Comparison of ENCODE assay signal across 38 mouse cellular contexts in the genomic region with DNA sequence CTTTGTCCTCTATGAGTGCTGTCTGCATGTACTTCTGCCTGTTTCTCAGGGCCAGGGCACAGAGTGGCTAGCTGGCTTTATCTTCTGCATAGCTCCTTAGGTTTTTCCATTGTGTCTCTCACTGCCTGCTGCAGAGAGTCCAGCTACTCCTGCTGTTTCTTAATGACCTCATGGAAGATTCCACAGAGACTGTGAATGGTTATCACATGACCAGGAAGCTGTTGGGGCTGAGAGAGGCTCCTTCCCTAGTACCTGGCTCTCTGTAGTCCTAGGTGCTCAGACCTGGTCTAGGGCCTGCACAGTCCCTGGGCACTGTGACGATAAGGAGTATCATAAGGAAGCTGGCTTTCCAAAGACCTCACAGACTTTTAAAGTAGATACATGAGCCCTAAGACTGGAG. TPM values are rescaled to one million over a fixed set of nuclear protein-coding genes. Genes with fewer than 3 reads are reported as not detected.
DNase-seq lines count a peak whose midpoint lies in the region; ATAC-seq and TF ChIP-seq lines count a peak whose summit lies in the region.
"Had no signal": no experiment of that assay in that cellular context is flagged by ENCODE, and none has a peak within 500 bp of the region (broad histone marks: within the 10 kb centered on the region; RNA-seq: fewer than 3 reads in every experiment).

No protein-coding gene starts in this region.

- no peak overlapping the region for H3K9ac ChIP-seq in kidney, embryonic 15.5 days
- no peak overlapping the region for H3K9ac ChIP-seq in intestine, postnatal 0 days (ENCODE audit: low read depth, low read length)
- no peak overlapping the region for H3K9ac ChIP-seq in liver, postnatal 0 days (replicated peaks)
- H3K9ac ChIP-seq: forebrain, embryonic 12.5 days; hindbrain, embryonic 15.5 days; limb, embryonic 12.5 days; liver, embryonic 15.5 days; midbrain, embryonic 15.5 days had no signal

- no peak overlapping the region for H3K4me2 ChIP-seq in kidney, embryonic 15.5 days
- H3K4me2 ChIP-seq in intestine, postnatal 0 days (replicated peaks; ENCODE audit: low read depth), result no peak overlapping the region
- H3K4me2 ChIP-seq in liver, postnatal 0 days (ENCODE audit: low read depth, low read length), result no peak overlapping the region
- H3K4me2 ChIP-seq: forebrain, embryonic 12.5 days; heart, embryonic 11.5 days; hindbrain, embryonic 15.5 days; limb, embryonic 12.5 days; liver, embryonic 15.5 days; midbrain, embryonic 15.5 days had no signal

- H3K36me3 ChIP-seq in kidney, embryonic 15.5 days, result no peaks in the 10 kb centered on the region
- no peaks in the 10 kb centered on the region for H3K36me3 ChIP-seq in intestine, postnatal 0 days (ENCODE audit: control insufficient read depth, insufficient read depth)
- H3K36me3 ChIP-seq in liver, postnatal 0 days (replicated peaks; ENCODE audit: insufficient read depth, low read length), result no peaks in the 10 kb centered on the region
- H3K36me3 ChIP-seq: forebrain, embryonic 12.5 days; hindbrain, embryonic 15.5 days; limb, embryonic 12.5 days; liver, embryonic 15.5 days; midbrain, embryonic 10.5 days; midbrain, embryonic 15.5 days had no signal

- TF ChIP-seq EP300 in liver, postnatal 0 days (IDR thresholded peaks at IDR 0.05; ENCODE audit: low read depth), result no peak

- no peak for TF ChIP-seq POLR2A in bone marrow macrophage, adult 2 months (IDR thresholded peaks at IDR 0.05; ENCODE audit: borderline replicate concordance, low read depth, low read length)

- H3K4me3 ChIP-seq in kidney, embryonic 15.5 days (replicated peaks), result no peak overlapping the region
- no peak overlapping the region for H3K4me3 ChIP-seq in bone marrow macrophage, adult 2 months (ENCODE audit: insufficient read depth, low read length)
- H3K4me3 ChIP-seq in intestine, postnatal 0 days (ENCODE audit: low read depth, low read length), result no peak overlapping the region
- no peak overlapping the region for H3K4me3 ChIP-seq in liver, postnatal 0 days (ENCODE audit: low read depth, low read length)
- H3K4me3 ChIP-seq: erythroblast, embryonic 14.5 days; forebrain, embryonic 12.5 days; hindbrain, embryonic 15.5 days; left cerebral cortex, adult 2 months; limb, embryonic 12.5 days; liver, embryonic 15.5 days; midbrain, embryonic 10.5 days; midbrain, embryonic 15.5 days had no signal

- no peak for TF ChIP-seq CTCF in bone marrow macrophage, adult 2 months (IDR thresholded peaks at IDR 0.05; ENCODE audit: low read depth, low read length)
- TF ChIP-seq CTCF in intestine, postnatal 0 days (IDR thresholded peaks at IDR 0.05; ENCODE audit: low read depth), result no peak
- no peak for TF ChIP-seq CTCF in liver, postnatal 0 days (IDR thresholded peaks at IDR 0.05; ENCODE audit: low read depth)

- no peaks in the 10 kb centered on the region for H3K4me1 ChIP-seq in kidney, embryonic 15.5 days
- H3K4me1 ChIP-seq in bone marrow macrophage, adult 2 months (ENCODE audit: control insufficient read depth, insufficient read depth, low read length), result peaks cover 42% of the 10 kb centered on the region
- no peaks in the 10 kb centered on the region for H3K4me1 ChIP-seq in intestine, postnatal 0 days (replicated peaks; ENCODE audit: control insufficient read depth, insufficient read depth, low read length)
- no peaks in the 10 kb centered on the region for H3K4me1 ChIP-seq in liver, postnatal 0 days (ENCODE audit: insufficient read depth)
- H3K4me1 ChIP-seq: forebrain, embryonic 12.5 days; hindbrain, embryonic 15.5 days; limb, embryonic 12.5 days; liver, embryonic 15.5 days; midbrain, embryonic 15.5 days had no signal

- WGBS in kidney, embryonic 15.5 days, result 97% methylated on average over 1 of the region's 1 CpGs
- WGBS in intestine, postnatal 0 days, result 61% methylated on average over 1 of the region's 1 CpGs
- 90% methylated on average over 1 of the region's 1 CpGs for WGBS in liver, postnatal 0 days (ENCODE audit: insufficient replicate concordance)

- H3K27ac ChIP-seq in kidney, embryonic 15.5 days, result no peak overlapping the region
- peak overlapping the region; percentile 54 for H3K27ac ChIP-seq in bone marrow macrophage, adult 2 months (ENCODE audit: insufficient read depth, low read depth, low read length)
- no peak overlapping the region for H3K27ac ChIP-seq in intestine, postnatal 0 days (ENCODE audit: low read depth, low read length)
- no peak overlapping the region for H3K27ac ChIP-seq in liver, postnatal 0 days (ENCODE audit: low read depth)
- H3K27ac ChIP-seq: forebrain, embryonic 12.5 days; hindbrain, embryonic 15.5 days; left cerebral cortex, adult 2 months; limb, embryonic 12.5 days; liver, embryonic 15.5 days; midbrain, embryonic 10.5 days; midbrain, embryonic 15.5 days had no signal

- no peaks in the 10 kb centered on the region for H3K9me3 ChIP-seq in kidney, embryonic 15.5 days (replicated peaks)
- H3K9me3 ChIP-seq in intestine, postnatal 0 days (ENCODE audit: control insufficient read depth), result no peaks in the 10 kb centered on the region
- no peaks in the 10 kb centered on the region for H3K9me3 ChIP-seq in liver, postnatal 0 days (ENCODE audit: low read length)
- H3K9me3 ChIP-seq: forebrain, embryonic 12.5 days; hindbrain, embryonic 15.5 days; limb, embryonic 12.5 days; liver, embryonic 15.5 days; midbrain, embryonic 10.5 days; midbrain, embryonic 15.5 days had no signal

- ATAC-seq in kidney, embryonic 15.5 days (replicated peaks; ENCODE audit: low FRiP score), result no peak
- ATAC-seq in intestine, postnatal 0 days, result peak; percentile 41; the same call in 1 of the 2 replicates
- no peak for ATAC-seq in liver, postnatal 0 days
- ATAC-seq: CD4-positive, CD25-positive, alpha-beta regulatory T cell, adult 4 months; inflammation-experienced regulatory T-cells, adult 6 months; midbrain, embryonic 15.5 days had no signal

- H3K27me3 ChIP-seq in kidney, embryonic 15.5 days, result 0 out of 2 replicates have a peak, but pooled peaks cover 3% of the 10 kb centered on the region
- H3K27me3 ChIP-seq in intestine, postnatal 0 days (replicated peaks; ENCODE audit: control insufficient read depth, insufficient read depth, low read length), result no peaks in the 10 kb centered on the region
- no peaks in the 10 kb centered on the region for H3K27me3 ChIP-seq in liver, postnatal 0 days (ENCODE audit: insufficient read depth, low read length)
- H3K27me3 ChIP-seq: forebrain, embryonic 12.5 days; hindbrain, embryonic 15.5 days; limb, embryonic 12.5 days; liver, embryonic 15.5 days; midbrain, embryonic 15.5 days had no signal

- peak; percentile 6 for DNase-seq in kidney, adult 18-20 months
- peak; percentile 74 for DNase-seq in 3T3-L1 (ENCODE audit: low read depth, low spot score)
- DNase-seq in adrenal gland, postnatal 4 days (ENCODE audit: low spot score in 2 of 2), result no peak
- no peak for DNase-seq in liver, postnatal 0 days
- DNase-seq in testis, postnatal 14 days (ENCODE audit: low spot score), result no peak
- DNase-seq: adrenal gland, adult 8-10 months; cerebellum, adult 18-20 months; cerebellum, postnatal 14 days; gastrocnemius, postnatal 14 days; right cerebral cortex, postnatal 25 days; spleen, adult 18-20 months; thymus, adult 2 months; thymus, postnatal 4 days had no signal

RNA-seq across cellular contexts. Expression of a gene that starts 14.8 kb away (rescaled TPM):
- not detected in 2 replicates for polyA plus RNA-seq in kidney, embryonic 15.5 days (2015; fragmentation: Nextera tagmentation; extraction: Ambion mirVana)
- not detected in 2 replicates for polyA plus RNA-seq in bone marrow macrophage, adult 2 months (2012; ENCODE audit: insufficient read depth, insufficient read length, missing spikeins)
- not detected in 2 replicates for polyA plus RNA-seq in intestine, postnatal 0 days (2015; fragmentation: Nextera tagmentation; extraction: Ambion mirVana)
- total RNA-seq in adrenal gland, postnatal 4 days (2021), result not detected
- polyA plus RNA-seq in liver, postnatal 0 days (2015; fragmentation: Nextera tagmentation; extraction: Ambion mirVana), result not detected in 2 replicates
- total RNA-seq: adrenal gland, adult 8-10 months; gastrocnemius, postnatal 14 days; hematopoietic stem cell, adult 5-6 weeks; layer of hippocampus, postnatal 14 days; left cerebral cortex, adult 2 months; left cerebral cortex, postnatal 25 days; liver, adult 2 months had no signal
- polyA plus RNA-seq: CD4-positive, CD25-positive, alpha-beta regulatory T cell, adult 4 months; cortical plate, adult 2 months; embryonic facial prominence, embryonic 14.5 days; erythroblast, embryonic 14.5 days; forebrain, embryonic 12.5 days; heart, embryonic 11.5 days; heart, postnatal 0 days; hindbrain, embryonic 15.5 days; inflammation-experienced regulatory T-cells, adult 6 months; kidney, embryonic 16.5 days; limb, embryonic 12.5 days; liver, adult 2 months; liver, embryonic 15.5 days; lung, embryonic 16.5 days; midbrain, embryonic 10.5 days; midbrain, embryonic 15.5 days; neural tube, embryonic 11.5 days; stomach, embryonic 16.5 days; thymus, adult 2 months had no signal

RNA-seq across cellular contexts. Expression of a gene that starts 18.5 kb away (rescaled TPM):
- polyA plus RNA-seq in kidney, embryonic 15.5 days (2015; fragmentation: Nextera tagmentation; extraction: Ambion mirVana), result 0.37 and 0.91 TPM in 2 replicates
- 129 and 135 TPM in 2 replicates for polyA plus RNA-seq in bone marrow macrophage, adult 2 months (2012; ENCODE audit: insufficient read depth, insufficient read length, missing spikeins)
- 1.2 and 1.3 TPM in 2 replicates for polyA plus RNA-seq in intestine, postnatal 0 days (2015; fragmentation: Nextera tagmentation; extraction: Ambion mirVana)
- total RNA-seq in adrenal gland, postnatal 4 days (2021), result under 1 TPM in 1 of 2 experiments, not detected in 1; 0.56 TPM
- polyA plus RNA-seq in liver, postnatal 0 days (2015; fragmentation: Nextera tagmentation; extraction: Ambion mirVana), result 1.3 TPM in 2 replicates
- total RNA-seq: gastrocnemius, postnatal 14 days; layer of hippocampus, postnatal 14 days; left cerebral cortex, adult 2 months; left cerebral cortex, postnatal 25 days had no signal
- polyA plus RNA-seq: CD4-positive, CD25-positive, alpha-beta regulatory T cell, adult 4 months; limb, embryonic 12.5 days had no signal

RNA-seq across cellular contexts. Expression of a gene that starts 31.8 kb away (rescaled TPM):
- 0.34 and 0.71 TPM in 2 replicates for polyA plus RNA-seq in kidney, embryonic 15.5 days (2015; fragmentation: Nextera tagmentation; extraction: Ambion mirVana)
- 78.8 and 104 TPM in 2 replicates for polyA plus RNA-seq in bone marrow macrophage, adult 2 months (2012; ENCODE audit: insufficient read depth, insufficient read length, missing spikeins)
- 0.56 and 0.64 TPM in 2 replicates for polyA plus RNA-seq in intestine, postnatal 0 days (2015; fragmentation: Nextera tagmentation; extraction: Ambion mirVana)
- under 1 TPM in 1 of 2 experiments, not detected in 1; 0.51 TPM for total RNA-seq in adrenal gland, postnatal 4 days (2021)
- polyA plus RNA-seq in liver, postnatal 0 days (2015; fragmentation: Nextera tagmentation; extraction: Ambion mirVana), result 1.6 and 1.8 TPM in 2 replicates
- total RNA-seq: gastrocnemius, postnatal 14 days; layer of hippocampus, postnatal 14 days; left cerebral cortex, adult 2 months; left cerebral cortex, postnatal 25 days; liver, adult 2 months had no signal
- polyA plus RNA-seq: erythroblast, embryonic 14.5 days; forebrain, embryonic 12.5 days; lung, embryonic 16.5 days; midbrain, embryonic 10.5 days; midbrain, embryonic 15.5 days had no signal

RNA-seq across cellular contexts. Expression of a gene that starts 37.7 kb away (rescaled TPM):
- 3.9 and 8.3 TPM in 2 replicates for polyA plus RNA-seq in kidney, embryonic 15.5 days (2015; fragmentation: Nextera tagmentation; extraction: Ambion mirVana)
- 168 and 174 TPM in 2 replicates for polyA plus RNA-seq in bone marrow macrophage, adult 2 months (2012; ENCODE audit: insufficient read depth, insufficient read length, missing spikeins)
- polyA plus RNA-seq in intestine, postnatal 0 days (2015; fragmentation: Nextera tagmentation; extraction: Ambion mirVana), result 100 and 108 TPM in 2 replicates
- 1 to 10 TPM; 7.0 to 9.3 TPM for total RNA-seq in adrenal gland, postnatal 4 days (2021)
- 46.9 and 55.2 TPM in 2 replicates for polyA plus RNA-seq in liver, postnatal 0 days (2015; fragmentation: Nextera tagmentation; extraction: Ambion mirVana)
- polyA plus RNA-seq: CD4-positive, CD25-positive, alpha-beta regulatory T cell, adult 4 months; erythroblast, embryonic 14.5 days had no signal

RNA-seq across cellular contexts. Expression of a gene that starts 52.2 kb away (rescaled TPM):
- polyA plus RNA-seq in kidney, embryonic 15.5 days (2015; fragmentation: Nextera tagmentation; extraction: Ambion mirVana), result 4.7 and 6.1 TPM in 2 replicates
- 650 and 692 TPM in 2 replicates for polyA plus RNA-seq in bone marrow macrophage, adult 2 months (2012; ENCODE audit: insufficient read depth, insufficient read length, missing spikeins)
- polyA plus RNA-seq in intestine, postnatal 0 days (2015; fragmentation: Nextera tagmentation; extraction: Ambion mirVana), result 11.2 and 13.4 TPM in 2 replicates
- total RNA-seq in adrenal gland, postnatal 4 days (2021), result 1 to 10 TPM; 5.0 to 8.5 TPM
- polyA plus RNA-seq in liver, postnatal 0 days (2015; fragmentation: Nextera tagmentation; extraction: Ambion mirVana), result 92.6 and 107 TPM in 2 replicates
- polyA plus RNA-seq: CD4-positive, CD25-positive, alpha-beta regulatory T cell, adult 4 months; erythroblast, embryonic 14.5 days; inflammation-experienced regulatory T-cells, adult 6 months had no signal

Comparison
In these comparisons a context has a peak if more than half of its experiments do, and no peak if none do; other contexts are left out.
1. DNase-seq: peak in kidney, adult 18-20 months (single experiment) and 3T3-L1 (single experiment); none in adrenal gland, postnatal 4 days (0 of 2), liver, postnatal 0 days (single experiment) and testis, postnatal 14 days (single experiment).
2. RNA of a gene that starts 18.5 kb away (polyA plus RNA-seq): 129 to 135 TPM in bone marrow macrophage, adult 2 months; 1.3 TPM in liver, postnatal 0 days, 1.2 to 1.3 TPM in intestine, postnatal 0 days and 0.37 to 0.91 TPM in kidney, embryonic 15.5 days; every median in the first group is over 10 times any median in the second.
3. RNA of a gene that starts 31.8 kb away (polyA plus RNA-seq): 78.8 to 104 TPM in bone marrow macrophage, adult 2 months; 1.6 to 1.8 TPM in liver, postnatal 0 days, 0.56 to 0.64 TPM in intestine, postnatal 0 days and 0.34 to 0.71 TPM in kidney, embryonic 15.5 days; every median in the first group is over 10 times any median in the second.